Mouse (Mus musculus): ENCODE results near the gene Slc12a3.

DNA sequence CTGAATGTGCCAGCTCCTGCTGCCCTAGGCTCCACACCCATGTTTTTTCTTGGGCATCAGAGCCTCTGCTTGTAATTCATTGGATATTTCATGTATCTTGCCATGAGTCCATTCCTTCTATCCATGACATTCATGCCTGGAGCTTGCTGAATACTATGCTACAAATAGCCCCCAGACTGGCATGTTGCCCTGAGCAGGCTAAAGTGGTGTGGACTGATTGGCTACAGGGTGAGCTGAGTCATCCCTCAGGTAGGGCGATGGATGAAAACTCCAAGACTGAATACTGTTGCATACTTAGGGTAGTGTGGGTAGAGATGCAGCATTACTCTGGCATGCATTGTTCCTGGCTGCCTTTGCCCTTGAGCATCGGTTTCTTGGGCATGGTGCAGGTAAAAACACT lies 11.8 kb upstream of the Slc12a3 start:
- TF ChIP-seq EP300 (IDR thresholded peaks at IDR 0.05; ENCODE audit: insufficient read depth, low read depth, low read length): no peak
- no peak for TF ChIP-seq CTCF (IDR thresholded peaks at IDR 0.05)
- TF ChIP-seq POLR2A (IDR thresholded peaks at IDR 0.05; ENCODE audit: insufficient read depth, low read depth, low read length): no peak
